Mouse (Mus musculus): ENCODE data around the gene Plekhb2. TPM values are rescaled to one million over a fixed set of nuclear protein-coding genes. Genes with fewer than 3 reads are reported as not detected.

The Plekhb2 gene
- polyA plus RNA-seq, 1 experiment from 2014 or later, result 60.0 TPM

DNA sequence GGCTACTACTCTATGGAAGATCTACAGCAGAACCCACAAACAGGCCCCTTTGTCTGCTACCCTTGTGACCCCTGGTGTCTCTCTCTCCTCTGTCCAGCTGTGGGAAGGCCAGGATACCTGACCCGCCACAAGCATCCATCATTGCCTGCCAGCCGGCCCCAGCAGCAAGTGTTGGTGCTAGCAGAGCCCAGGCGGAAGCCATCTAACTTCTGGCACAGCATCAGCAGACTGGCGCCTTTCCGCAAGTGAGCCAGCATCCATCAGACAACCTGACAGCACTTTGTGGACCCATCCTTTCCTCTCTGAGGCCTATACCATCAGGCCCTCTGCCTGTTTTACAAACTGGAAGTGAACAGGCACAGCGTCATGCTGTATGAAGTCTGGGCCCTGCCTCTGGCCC is 38.2 kb upstream of the Plekhb2 start:
- H3K9ac ChIP-seq (ENCODE audit: low read length), result no peak overlapping the region
- DNase-seq (ENCODE audit: low spot score) (peak; percentile 27), ATAC-seq (peak; percentile 33; the same call in 1 of the 2 replicates)
- peaks cover 89% of the 10 kb centered on the region for H3K36me3 ChIP-seq (ENCODE audit: control insufficient read depth, insufficient read depth, low read length)
- peak overlapping the region; percentile 21; the same call in 1 of the 2 replicates for H3K27ac ChIP-seq (ENCODE audit: low read depth, low read length)
- H3K9me3 ChIP-seq (replicated peaks; ENCODE audit: control insufficient read depth, low read length), result no peaks in the 10 kb centered on the region
- H3K4me3 ChIP-seq (ENCODE audit: low read depth, low read length), result no peak overlapping the region
- 86% methylated on average over 6 of the region's 6 CpGs for WGBS
- H3K4me2 ChIP-seq (ENCODE audit: low read length), result no peak overlapping the region
- H3K4me1 ChIP-seq (ENCODE audit: control insufficient read depth, insufficient read depth, low read length), result no peaks in the 10 kb centered on the region
- no peaks in the 10 kb centered on the region for H3K27me3 ChIP-seq (replicated peaks; ENCODE audit: control insufficient read depth, insufficient read depth, low read length)

DNA sequence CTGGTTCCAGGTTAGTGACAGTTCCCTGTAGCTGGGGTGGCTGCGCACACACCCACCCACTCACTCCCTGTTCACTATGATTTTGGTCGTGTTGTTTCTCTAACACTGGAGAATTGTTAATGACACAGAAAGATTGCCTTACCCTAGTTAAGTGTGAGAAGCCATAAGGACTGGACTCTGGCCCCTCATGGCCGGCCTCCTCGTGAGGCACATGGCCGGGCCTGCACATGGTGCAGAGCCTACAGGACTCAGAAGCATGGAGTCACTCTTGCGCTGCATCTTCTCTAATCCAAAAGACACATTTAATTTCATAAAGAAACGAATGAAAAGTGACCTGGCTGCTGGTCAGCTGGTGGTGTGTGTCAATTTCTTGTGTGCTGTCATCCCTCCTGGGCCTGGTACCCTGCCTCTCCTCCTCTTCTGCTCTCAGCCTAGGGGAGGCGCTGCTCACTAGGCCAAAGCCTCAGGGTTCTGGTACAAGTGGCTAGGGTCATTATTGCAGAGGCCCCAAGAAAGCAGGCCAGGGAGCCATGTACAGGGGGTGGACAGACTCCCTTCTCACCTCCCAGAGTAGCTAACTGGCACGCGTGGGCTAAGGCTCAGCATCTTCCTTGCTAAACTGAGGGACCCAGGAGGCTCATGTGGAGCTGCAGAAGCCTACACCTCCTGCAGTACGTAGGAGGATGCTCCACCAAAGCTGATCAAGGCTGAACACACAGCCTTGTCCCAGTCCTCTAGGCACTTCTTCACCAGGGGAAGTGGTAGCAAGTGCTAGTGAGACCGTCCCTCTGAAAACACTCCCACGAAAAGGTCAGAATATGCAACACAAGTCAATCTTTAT is 37.1 kb upstream of the Plekhb2 start:
- WGBS, result 95% methylated on average over 13 of the region's 13 CpGs
- no peak overlapping the region for H3K4me2 ChIP-seq (ENCODE audit: low read length)
- H3K4me3 ChIP-seq (ENCODE audit: low read depth, low read length), result no peak overlapping the region
- peaks cover 94% of the 10 kb centered on the region for H3K36me3 ChIP-seq (ENCODE audit: control insufficient read depth, insufficient read depth, low read length)
- no peak for ATAC-seq
- H3K9me3 ChIP-seq (replicated peaks; ENCODE audit: control insufficient read depth, low read length), result no peaks in the 10 kb centered on the region
- no peaks in the 10 kb centered on the region for H3K27me3 ChIP-seq (replicated peaks; ENCODE audit: control insufficient read depth, insufficient read depth, low read length)
- no peak overlapping the region for H3K27ac ChIP-seq (ENCODE audit: low read depth, low read length)
- DNase-seq (ENCODE audit: low spot score), result no peak
- no peaks in the 10 kb centered on the region for H3K4me1 ChIP-seq (ENCODE audit: control insufficient read depth, insufficient read depth, low read length)
- no peak overlapping the region for H3K9ac ChIP-seq (ENCODE audit: low read length)

- H3K27ac ChIP-seq (ENCODE audit: low read depth, low read length), result no peak overlapping the region
- H3K4me3 ChIP-seq (ENCODE audit: low read depth, low read length), result no peak overlapping the region
- no peaks in the 10 kb centered on the region for H3K9me3 ChIP-seq (replicated peaks; ENCODE audit: control insufficient read depth, low read length)
- no peak for DNase-seq (ENCODE audit: low spot score)
- no peak overlapping the region for H3K4me2 ChIP-seq (ENCODE audit: low read length)
- WGBS, result 83% methylated on average over 6 of the region's 6 CpGs
- no peaks in the 10 kb centered on the region for H3K27me3 ChIP-seq (replicated peaks; ENCODE audit: control insufficient read depth, insufficient read depth, low read length)
- H3K36me3 ChIP-seq (ENCODE audit: control insufficient read depth, insufficient read depth, low read length), result peaks cover 97% of the 10 kb centered on the region
- ATAC-seq, result no peak
- no peak overlapping the region for H3K9ac ChIP-seq (ENCODE audit: low read length)
- no peaks in the 10 kb centered on the region for H3K4me1 ChIP-seq (ENCODE audit: control insufficient read depth, insufficient read depth, low read length)
Measured at GRCm38 (mm10) chr1:34815843-34816242, 33.9 kb upstream of the Plekhb2 start.

- Histone ChIP-seq H3K9me3 (replicated peaks; ENCODE audit: control insufficient read depth, low read length) (no peaks in the 10 kb centered on the region), H3K27me3 (replicated peaks; ENCODE audit: control insufficient read depth, insufficient read depth, low read length) (no peaks in the 10 kb centered on the region), H3K4me2 (ENCODE audit: low read length) (no peak overlapping the region), H3K4me3 (ENCODE audit: low read depth, low read length) (no peak overlapping the region), H3K9ac (ENCODE audit: low read length) (no peak overlapping the region), H3K27ac (ENCODE audit: low read depth, low read length) (no peak overlapping the region), H3K36me3 (ENCODE audit: control insufficient read depth, insufficient read depth, low read length) (peaks cover 82% of the 10 kb centered on the region), H3K4me1 (ENCODE audit: control insufficient read depth, insufficient read depth, low read length) (no peaks in the 10 kb centered on the region)
- WGBS, result 95% methylated on average over 6 of the region's 6 CpGs
- no peak for DNase-seq (ENCODE audit: low spot score)
- ATAC-seq, result no peak
Measured at GRCm38 (mm10) chr1:34819225-34819910, 30.4 kb upstream of the Plekhb2 start.

GRCm38 (mm10) chr1:34821411-34821810 is 28.4 kb upstream of the Plekhb2 start:
- Histone ChIP-seq H3K36me3 (ENCODE audit: control insufficient read depth, insufficient read depth, low read length) (peaks cover 79% of the 10 kb centered on the region), H3K9ac (ENCODE audit: low read length) (no peak overlapping the region), H3K4me3 (ENCODE audit: low read depth, low read length) (no peak overlapping the region), H3K4me2 (ENCODE audit: low read length) (no peak overlapping the region), H3K27me3 (replicated peaks; ENCODE audit: control insufficient read depth, insufficient read depth, low read length) (no peaks in the 10 kb centered on the region), H3K9me3 (replicated peaks; ENCODE audit: control insufficient read depth, low read length) (no peaks in the 10 kb centered on the region), H3K4me1 (ENCODE audit: control insufficient read depth, insufficient read depth, low read length) (no peaks in the 10 kb centered on the region), H3K27ac (ENCODE audit: low read depth, low read length) (no peak overlapping the region)
- 93% methylated on average over 2 of the region's 2 CpGs for WGBS
- ATAC-seq (no peak), DNase-seq (ENCODE audit: low spot score) (no peak)

DNA sequence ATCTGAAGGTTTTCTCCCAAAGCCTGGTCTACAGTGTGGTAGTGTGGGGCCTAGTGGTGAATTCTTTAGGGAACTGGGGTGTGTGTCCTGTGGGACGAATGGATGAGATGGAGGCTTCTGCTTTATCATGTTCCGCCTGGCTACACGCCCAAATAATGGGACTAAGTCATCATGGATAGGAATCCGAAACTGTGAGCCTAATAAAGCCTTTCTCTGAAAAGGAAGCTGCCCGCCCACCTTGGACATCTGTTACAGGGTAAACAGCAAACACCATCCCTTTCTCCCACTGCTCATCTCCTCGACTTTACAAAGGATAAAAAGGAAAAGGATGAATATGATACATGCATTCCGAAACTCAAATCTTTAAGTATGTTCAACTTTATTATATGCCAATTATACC is 27.8 kb upstream of the Plekhb2 start:
- Histone ChIP-seq H3K27me3 (replicated peaks; ENCODE audit: control insufficient read depth, insufficient read depth, low read length) (no peaks in the 10 kb centered on the region), H3K9me3 (replicated peaks; ENCODE audit: control insufficient read depth, low read length) (no peaks in the 10 kb centered on the region), H3K9ac (ENCODE audit: low read length) (no peak overlapping the region), H3K4me1 (ENCODE audit: control insufficient read depth, insufficient read depth, low read length) (no peaks in the 10 kb centered on the region), H3K4me3 (ENCODE audit: low read depth, low read length) (no peak overlapping the region), H3K36me3 (ENCODE audit: control insufficient read depth, insufficient read depth, low read length) (peaks cover 79% of the 10 kb centered on the region), H3K27ac (ENCODE audit: low read depth, low read length) (no peak overlapping the region), H3K4me2 (ENCODE audit: low read length) (no peak overlapping the region)
- 89% methylated on average over 7 of the region's 7 CpGs for WGBS
- DNase-seq (ENCODE audit: low spot score), result no peak
- ATAC-seq, result no peak

DNA sequence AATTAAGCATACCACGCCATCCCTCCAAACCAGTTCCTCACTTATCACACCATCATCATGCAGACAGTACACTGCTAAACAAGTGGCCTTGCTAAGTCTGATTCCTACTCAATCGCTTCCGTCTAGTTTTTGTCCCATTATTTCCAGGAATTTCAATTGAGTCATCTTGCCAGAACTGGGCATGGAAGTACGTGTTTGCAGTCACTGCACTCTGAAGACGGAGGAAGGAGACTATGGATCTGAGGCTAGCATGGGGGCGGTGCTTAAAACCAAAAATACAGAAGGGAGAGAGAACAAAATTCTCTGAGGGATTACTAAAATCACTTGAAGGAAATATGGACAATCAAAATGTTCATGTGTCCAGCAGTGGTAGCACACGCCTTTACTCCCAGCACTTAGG is 27.0 kb upstream of the Plekhb2 start:
- H3K9me3 ChIP-seq (replicated peaks; ENCODE audit: control insufficient read depth, low read length), result no peaks in the 10 kb centered on the region
- no peaks in the 10 kb centered on the region for H3K4me1 ChIP-seq (ENCODE audit: control insufficient read depth, insufficient read depth, low read length)
- H3K4me2 ChIP-seq (ENCODE audit: low read length), result no peak overlapping the region
- no peak overlapping the region for H3K4me3 ChIP-seq (ENCODE audit: low read depth, low read length)
- 92% methylated on average over 7 of the region's 7 CpGs for WGBS
- no peak overlapping the region for H3K9ac ChIP-seq (ENCODE audit: low read length)
- DNase-seq (ENCODE audit: low spot score) (no peak), ATAC-seq (no peak)
- no peaks in the 10 kb centered on the region for H3K27me3 ChIP-seq (replicated peaks; ENCODE audit: control insufficient read depth, insufficient read depth, low read length)
- H3K27ac ChIP-seq (ENCODE audit: low read depth, low read length), result no peak overlapping the region
- H3K36me3 ChIP-seq (ENCODE audit: control insufficient read depth, insufficient read depth, low read length), result peaks cover 79% of the 10 kb centered on the region

DNA sequence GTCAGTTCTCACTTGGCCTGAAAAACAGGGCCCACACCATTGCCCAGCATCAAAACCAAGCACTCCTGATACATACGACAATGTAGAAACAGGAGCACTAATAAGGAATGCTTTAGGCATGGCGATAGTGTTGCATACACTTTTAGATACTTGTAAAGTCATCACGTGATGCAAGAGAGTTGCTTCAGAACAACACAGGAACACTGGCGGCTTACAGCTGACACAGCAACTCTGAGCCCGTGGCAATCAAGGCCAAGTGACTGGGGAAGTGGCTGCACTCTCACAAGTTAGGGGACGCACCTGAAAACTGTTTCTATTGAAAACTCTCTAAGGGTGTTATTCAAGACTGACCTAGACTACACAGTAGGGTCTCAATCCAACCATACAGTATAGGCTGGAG is 26.4 kb upstream of the Plekhb2 start:
- Histone ChIP-seq H3K9ac (ENCODE audit: low read length) (no peak overlapping the region), H3K9me3 (replicated peaks; ENCODE audit: control insufficient read depth, low read length) (no peaks in the 10 kb centered on the region), H3K27ac (ENCODE audit: low read depth, low read length) (no peak overlapping the region), H3K4me1 (ENCODE audit: control insufficient read depth, insufficient read depth, low read length) (no peaks in the 10 kb centered on the region), H3K36me3 (ENCODE audit: control insufficient read depth, insufficient read depth, low read length) (peaks cover 79% of the 10 kb centered on the region), H3K4me3 (ENCODE audit: low read depth, low read length) (no peak overlapping the region), H3K4me2 (ENCODE audit: low read length) (no peak overlapping the region), H3K27me3 (replicated peaks; ENCODE audit: control insufficient read depth, insufficient read depth, low read length) (no peaks in the 10 kb centered on the region)
- DNase-seq (ENCODE audit: low spot score) (no peak), ATAC-seq (no peak)
- 85% methylated on average over 6 of the region's 6 CpGs for WGBS

DNA sequence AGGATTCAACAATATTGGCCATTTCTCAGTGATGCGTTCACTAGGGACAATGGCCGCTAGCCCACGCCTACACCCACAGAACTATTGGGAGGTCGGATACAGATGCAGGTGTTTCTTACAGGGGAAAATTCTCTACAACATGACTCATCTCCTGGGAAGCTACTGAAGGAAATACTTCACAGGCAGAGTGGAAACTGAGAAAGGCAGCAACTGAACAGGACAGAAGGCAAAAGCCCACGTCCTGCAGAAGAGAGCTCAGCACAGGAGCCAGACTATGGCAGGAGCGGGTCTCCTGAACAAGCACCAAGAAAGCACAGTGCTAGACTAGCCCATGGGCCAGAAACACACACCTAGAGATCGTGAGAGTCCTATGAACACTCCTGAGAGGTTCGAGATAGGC is 25.6 kb upstream of the Plekhb2 start:
- no peak for DNase-seq (ENCODE audit: low spot score)
- Histone ChIP-seq H3K4me3 (ENCODE audit: low read depth, low read length) (no peak overlapping the region), H3K4me1 (ENCODE audit: control insufficient read depth, insufficient read depth, low read length) (no peaks in the 10 kb centered on the region), H3K4me2 (ENCODE audit: low read length) (no peak overlapping the region), H3K36me3 (ENCODE audit: control insufficient read depth, insufficient read depth, low read length) (peaks cover 78% of the 10 kb centered on the region), H3K27ac (ENCODE audit: low read depth, low read length) (no peak overlapping the region), H3K9ac (ENCODE audit: low read length) (no peak overlapping the region), H3K9me3 (replicated peaks; ENCODE audit: control insufficient read depth, low read length) (no peaks in the 10 kb centered on the region), H3K27me3 (replicated peaks; ENCODE audit: control insufficient read depth, insufficient read depth, low read length) (no peaks in the 10 kb centered on the region)
- WGBS, result 89% methylated on average over 8 of the region's 8 CpGs
- no peak for ATAC-seq

All from forebrain, embryonic 14.5 days (tissue).